Mouse (Mus musculus) brain, embryonic 14.5 days (tissue): ENCODE data around the gene Tcl1b4.

Experiments used
- CTCF ChIP-seq: fragments of 200-500 bp; IDR thresholded peaks from 2 replicates; pipeline ENCODE4 v1.5.1; 2012; ENCODE audit warnings: inconsistent platforms, mild to moderate bottlenecking, moderate library complexity, borderline replicate concordance; ENCODE audit not compliant: insufficient read depth, insufficient read length; ENCODE audit errors: extremely low read depth
- POLR2A ChIP-seq: fragments of 200-500 bp; IDR thresholded peaks from 2 replicates; pipeline ENCODE4 v1.6.1; 2012; ENCODE audit warnings: mild to moderate bottlenecking, inconsistent platforms, borderline replicate concordance; ENCODE audit not compliant: poor library complexity, insufficient read depth, insufficient read length, severe bottlenecking; ENCODE audit errors: extremely low read depth

DNA sequence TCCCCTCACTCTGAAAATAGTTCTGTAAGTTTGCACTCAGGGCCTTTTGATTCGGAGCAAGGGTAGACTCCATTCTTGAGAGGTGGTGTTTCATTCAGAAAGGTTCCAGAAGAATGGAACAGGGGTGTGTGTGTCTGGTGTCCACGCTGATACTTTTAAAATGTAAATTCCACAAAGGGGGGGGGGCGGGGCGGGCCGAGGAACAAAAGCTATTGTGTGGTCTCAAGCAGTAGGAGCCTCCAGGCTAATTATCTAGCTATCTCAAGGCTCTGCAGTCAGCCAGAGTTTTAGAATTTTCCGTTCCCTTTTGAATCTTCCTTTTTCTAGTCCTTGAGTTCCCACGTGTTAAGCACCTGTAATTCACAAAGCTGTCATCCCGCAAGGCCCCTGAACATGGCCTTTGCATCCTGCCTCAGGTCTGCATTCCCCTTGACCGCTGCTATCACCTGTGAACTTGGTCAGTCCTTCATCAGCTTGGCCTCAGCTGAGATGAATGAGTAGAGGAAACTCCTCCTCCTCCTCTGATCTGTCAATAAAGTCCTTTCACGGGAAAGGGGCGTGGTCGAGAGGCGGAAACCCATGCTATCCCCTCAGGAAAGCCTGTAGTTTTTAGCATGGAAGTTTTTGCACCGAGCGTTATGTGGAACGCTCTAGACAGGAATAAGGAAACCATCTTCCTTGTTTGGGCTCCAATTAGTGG lies 23.0 kb downstream of the Tcl1b4 start:
- TF ChIP-seq POLR2A (no peak), CTCF (no peak)
